Mouse (Mus musculus) lung, postnatal 10 days (tissue): ENCODE measurements around the gene 9930022D16Rik.

Experiments used
- DNase-seq: peaks from one replicate; pipeline ENCODE4 v3.0.0; 2021

9930022D16Rik gene

DNA sequence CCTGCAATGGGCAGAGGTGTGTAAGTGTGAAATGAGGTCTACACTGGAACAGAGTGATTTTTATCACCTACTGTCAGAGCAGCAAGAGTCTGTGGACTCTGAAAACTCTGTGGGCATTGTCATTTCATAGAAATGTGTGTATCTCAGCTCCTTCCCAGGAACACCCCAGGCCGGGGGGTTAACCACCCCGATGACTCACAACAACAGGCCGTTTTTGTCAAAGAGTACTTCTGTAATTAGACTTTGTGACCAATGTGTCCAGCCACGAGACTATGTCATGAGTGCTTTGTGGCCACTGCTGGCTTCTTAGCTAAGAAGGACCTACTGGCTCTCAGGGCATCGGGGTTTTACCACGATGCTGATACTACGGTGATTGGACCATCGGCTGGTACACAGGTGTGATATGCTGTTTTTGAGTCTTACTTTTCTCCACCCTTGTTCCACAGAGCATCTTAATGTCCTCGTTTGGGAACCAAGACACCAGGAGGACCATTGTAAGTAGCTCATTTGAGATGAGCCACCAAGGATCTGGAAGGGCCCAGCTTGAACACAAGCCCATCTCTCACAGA lies 3.8 kb downstream of the 9930022D16Rik start:
- peak; percentile 28 for DNase-seq

DNA sequence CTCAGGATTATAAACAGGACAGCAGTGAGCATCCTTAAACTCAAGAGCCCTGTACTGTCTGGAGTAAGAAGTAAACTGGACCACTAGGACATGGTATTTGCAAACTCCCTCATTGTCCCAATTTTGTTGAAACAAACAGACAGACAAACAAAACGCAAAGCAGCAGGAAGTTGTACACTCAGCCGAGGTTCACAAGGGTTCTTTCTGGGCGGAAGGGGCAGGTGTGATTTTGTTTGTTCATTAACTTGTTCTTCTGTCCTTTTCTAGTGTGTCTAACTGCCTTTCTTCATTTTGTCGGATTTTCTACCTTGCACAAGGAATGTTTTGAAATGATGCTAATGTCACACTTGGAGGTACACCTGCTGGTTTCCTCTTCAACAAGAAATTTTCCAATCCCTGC lies 5.7 kb downstream of the 9930022D16Rik start:
- DNase-seq = no peak

GRCm38 (mm10) chr11:109419961-109420566 lies 6.3 kb downstream of the 9930022D16Rik start:
- peak; percentile 16 for DNase-seq

GRCm38 (mm10) chr11:109420567-109420962 lies 6.8 kb downstream of the 9930022D16Rik start:
- no peak for DNase-seq

DNA sequence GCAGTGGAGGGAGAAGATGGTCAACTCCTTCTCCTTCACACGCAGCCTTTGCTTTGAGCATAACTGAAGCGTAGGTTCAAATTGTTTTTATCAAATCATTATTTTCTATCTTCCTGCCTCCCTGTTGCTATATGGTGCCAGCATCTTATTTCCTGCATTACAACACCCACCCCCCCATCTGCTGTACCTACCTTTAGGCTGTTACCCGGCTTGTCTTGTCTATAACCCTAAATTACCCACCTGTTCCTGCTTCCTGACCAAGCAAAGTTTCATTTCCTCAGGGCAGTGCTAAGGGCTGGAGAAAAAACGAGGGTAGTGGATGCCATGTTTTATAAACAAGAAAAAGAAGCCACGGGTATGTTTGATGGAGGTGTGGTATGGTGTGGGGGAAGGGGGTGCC lies 7.5 kb downstream of the 9930022D16Rik start:
- DNase-seq = no peak

DNA sequence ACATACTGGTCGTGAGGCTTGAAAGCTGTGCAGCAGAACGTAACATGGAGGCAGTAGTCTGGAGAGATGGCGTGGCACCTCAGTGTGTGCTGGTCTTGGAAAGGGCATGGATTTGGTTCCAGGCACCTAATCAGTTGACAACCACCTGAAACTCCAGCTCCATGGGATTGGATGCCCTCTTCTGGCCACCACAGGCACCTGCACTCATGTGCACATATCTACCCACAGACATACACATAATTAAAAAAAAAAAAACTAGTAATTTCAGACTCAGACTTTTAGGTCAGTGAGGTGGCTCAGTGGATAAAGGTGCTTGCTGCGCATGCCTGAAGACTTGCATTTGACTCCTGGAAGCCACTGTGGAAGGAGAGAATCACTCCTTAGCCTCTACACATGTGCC lies 8.5 kb downstream of the 9930022D16Rik start:
- DNase-seq = no peak

- DNase-seq = no peak
These were observed 9.6 kb downstream of the 9930022D16Rik start for GRCm38 (mm10) chr11:109423294-109423693.

DNA sequence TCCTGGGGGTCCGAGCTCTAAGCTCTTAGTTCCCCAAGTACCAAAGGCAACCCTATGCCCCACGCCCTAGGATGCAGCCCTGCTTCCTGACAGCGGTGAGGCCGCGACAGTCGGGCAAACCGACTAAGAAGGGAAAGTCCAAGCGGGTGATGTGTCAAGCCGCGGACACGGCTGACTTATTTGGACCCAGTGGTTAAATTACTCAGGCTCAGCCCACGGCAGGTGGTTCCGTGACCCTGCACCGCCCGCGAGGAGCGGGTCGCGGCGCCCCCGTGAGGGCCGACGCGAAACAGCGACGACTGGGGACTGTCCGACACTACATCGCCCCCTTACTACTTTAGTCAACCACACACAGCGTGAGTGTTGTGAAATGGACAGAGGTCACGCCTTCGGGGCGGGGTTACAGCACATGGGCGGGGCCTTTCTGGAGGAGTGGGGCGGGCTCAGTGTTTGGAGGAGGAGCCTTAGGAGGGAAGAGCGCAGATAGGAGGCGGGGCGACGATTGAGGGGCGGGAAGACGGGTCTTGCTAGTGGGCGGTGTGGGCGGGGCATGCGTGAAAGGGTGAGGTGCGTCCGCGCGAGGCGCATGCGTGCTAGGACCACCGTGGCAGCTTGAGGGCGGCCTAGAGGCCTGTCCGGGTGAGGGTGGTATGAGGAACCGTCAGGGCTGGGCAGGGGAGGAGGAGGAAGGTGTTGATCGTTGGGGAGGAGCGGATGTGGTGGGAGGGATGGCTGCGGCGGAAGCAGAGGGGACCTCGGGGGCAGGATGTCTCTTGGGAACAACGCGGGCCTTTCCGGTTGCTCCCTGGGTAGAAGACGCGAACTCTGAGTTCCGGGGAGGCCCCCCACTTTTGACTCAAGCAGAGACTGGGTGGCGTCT lies 11.9 kb downstream of the 9930022D16Rik start, which contains the start of gene Amz2:
Gene Amz2 (plus strand): TSS at position 555 of the 880 bp plus-strand sequence.
- peak; percentile 99 for DNase-seq

GRCm38 (mm10) chr11:109426272-109426586 lies 12.5 kb downstream of the 9930022D16Rik start:
- no peak for DNase-seq

GRCm38 (mm10) chr11:109427353-109427752 lies 13.6 kb downstream of the 9930022D16Rik start:
- DNase-seq = no peak

DNA sequence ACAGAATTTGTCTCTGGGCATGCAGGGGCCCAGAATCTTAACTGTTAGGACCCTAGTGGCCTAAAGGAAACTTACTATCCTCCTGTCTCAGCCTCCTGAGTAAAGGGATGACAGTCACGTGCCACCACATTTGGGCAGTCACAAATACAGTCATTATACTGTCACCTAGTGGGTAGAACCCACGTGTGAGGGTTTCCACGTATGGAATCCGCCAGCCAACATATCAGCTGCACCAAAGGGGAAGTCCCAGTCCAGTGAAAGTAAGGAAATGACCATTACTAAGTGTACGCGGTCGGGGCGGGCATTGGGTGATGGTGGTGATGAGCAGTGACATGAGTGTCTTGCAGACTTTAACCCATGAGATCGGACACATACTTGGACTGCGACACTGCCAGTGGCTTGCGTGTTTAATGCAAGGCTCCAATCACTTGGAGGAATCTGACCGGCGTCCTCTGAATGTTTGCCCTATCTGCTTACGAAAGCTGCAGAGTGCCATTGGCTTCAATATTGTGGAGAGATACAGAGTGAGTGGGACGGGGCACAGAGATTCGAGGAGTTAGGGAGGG lies 20.6 kb downstream of the 9930022D16Rik start:
- DNase-seq = no peak

DNA sequence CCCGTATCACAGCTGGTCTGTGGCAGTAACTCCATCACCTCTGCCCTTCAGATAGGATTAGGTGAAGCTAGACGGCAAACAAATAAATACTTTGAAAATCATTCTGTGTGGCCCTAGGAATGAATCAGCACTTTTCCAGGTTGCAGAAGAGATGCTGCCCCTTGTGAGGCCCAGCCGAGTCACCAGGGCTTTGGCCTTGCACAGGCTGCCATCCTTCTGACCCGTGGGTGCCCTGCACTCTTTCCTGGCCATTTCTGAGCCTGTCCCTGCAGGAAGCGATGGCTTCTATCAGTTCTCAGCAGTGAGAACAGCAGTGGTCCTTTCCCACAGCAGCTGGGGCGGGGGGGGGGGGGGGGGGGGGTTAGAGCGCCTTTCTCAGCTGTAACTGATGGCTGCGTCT lies 23.2 kb downstream of the 9930022D16Rik start:
- DNase-seq = no peak

DNA sequence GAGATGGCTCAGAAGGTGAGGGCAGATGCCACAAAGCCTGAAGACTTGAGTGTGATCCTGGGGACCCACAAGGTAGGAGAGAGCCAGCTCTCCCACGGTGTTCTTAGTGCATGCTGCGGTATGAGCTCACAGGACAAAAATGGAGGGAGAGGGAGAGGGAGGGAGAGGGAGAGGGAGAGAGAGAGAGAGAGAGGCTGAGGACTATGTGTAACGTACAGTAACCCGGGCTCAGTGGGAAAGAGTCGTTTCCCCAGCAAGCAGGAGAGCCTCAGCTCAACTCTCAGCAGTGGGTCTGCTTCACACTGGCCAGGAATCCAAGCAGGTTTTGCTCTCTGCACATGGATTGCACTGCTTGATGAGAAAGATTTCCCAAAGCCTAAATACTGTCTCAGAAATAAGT lies 25.5 kb downstream of the 9930022D16Rik start:
- peak; percentile 11 for DNase-seq

DNA sequence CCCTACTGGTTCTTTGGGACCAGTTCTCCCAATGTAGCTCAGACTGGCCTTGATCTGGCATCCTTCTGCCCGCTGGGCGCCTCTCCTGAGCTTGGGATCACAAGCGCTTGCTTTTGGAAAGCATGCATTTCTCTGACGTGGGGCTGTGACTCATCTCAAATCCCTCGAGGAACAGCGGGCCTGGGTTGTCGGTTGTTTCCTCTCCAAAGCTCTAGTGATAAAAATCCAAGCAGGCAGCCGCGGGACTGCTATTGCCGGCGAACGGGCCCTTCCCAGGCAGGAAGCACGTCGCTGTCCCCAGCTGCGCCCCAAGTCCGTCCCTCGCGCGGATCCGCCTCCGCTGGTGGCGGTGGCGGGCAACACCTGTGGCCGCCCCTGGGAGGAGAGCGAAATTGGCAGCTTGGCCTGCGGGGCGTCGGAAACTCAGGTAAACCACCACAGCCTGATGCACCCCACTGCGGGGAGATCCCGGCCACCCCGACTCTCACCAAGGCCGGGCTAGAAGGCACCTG lies 26.2 kb downstream of the 9930022D16Rik start:
- DNase-seq = peak; percentile 88

GRCm38 (mm10) chr11:109440641-109441040 lies 26.9 kb downstream of the 9930022D16Rik start:
- DNase-seq = no peak

DNA sequence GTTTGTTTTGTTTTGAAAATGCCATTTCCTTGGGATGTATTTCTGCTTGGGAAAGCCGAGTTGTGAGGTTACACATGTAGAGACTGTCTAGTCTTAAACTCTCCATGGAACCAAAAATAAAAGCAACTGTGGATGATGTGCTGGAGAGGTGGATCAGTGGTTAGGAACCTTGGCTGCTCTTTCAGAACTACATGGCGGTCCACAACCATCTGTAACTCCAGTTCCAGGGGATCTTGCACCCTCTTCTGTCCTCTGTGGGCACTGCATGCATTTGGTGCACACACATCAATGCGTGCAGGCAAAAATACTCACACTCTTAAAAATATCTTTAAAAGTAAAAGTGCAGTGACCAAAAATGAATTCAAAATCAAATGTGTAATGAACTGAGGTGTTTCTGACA lies 27.4 kb downstream of the 9930022D16Rik start:
- DNase-seq = peak; percentile 67

DNA sequence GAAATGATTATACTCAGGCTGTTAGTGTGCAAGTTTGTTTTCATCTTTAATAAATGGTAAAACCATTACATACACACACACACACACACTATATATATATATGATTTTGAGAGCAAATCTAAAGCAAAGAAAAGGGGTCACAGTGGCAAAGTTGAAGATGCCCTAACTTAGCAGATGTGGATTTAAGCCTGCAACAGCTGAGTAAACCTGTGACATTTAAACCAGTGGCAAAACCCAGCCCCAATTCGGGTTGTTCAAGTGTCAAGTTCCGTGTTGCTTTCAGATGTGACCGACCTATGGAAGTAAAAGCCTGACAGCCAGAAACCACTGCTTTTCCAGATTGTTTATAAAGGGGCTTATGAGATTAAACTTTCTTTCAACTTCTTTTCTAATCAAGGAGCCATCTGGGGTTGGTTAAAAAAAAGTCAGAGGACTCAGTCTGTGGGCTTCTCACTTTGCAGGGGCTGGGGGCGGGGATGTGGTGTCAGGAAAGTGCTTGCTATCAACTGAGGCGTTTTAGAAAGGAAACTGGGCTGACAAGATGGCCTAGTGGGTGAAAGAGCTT lies 28.5 kb downstream of the 9930022D16Rik start:
- no peak for DNase-seq

- no peak for DNase-seq
These were observed 29.9 kb downstream of the 9930022D16Rik start for GRCm38 (mm10) chr11:109443468-109444263.

- peak; percentile 67 for DNase-seq
These were observed 30.9 kb downstream of the 9930022D16Rik start for GRCm38 (mm10) chr11:109444600-109444999.

GRCm38 (mm10) chr11:109445438-109446035 lies 31.8 kb downstream of the 9930022D16Rik start:
- DNase-seq = peak; percentile 53

DNA sequence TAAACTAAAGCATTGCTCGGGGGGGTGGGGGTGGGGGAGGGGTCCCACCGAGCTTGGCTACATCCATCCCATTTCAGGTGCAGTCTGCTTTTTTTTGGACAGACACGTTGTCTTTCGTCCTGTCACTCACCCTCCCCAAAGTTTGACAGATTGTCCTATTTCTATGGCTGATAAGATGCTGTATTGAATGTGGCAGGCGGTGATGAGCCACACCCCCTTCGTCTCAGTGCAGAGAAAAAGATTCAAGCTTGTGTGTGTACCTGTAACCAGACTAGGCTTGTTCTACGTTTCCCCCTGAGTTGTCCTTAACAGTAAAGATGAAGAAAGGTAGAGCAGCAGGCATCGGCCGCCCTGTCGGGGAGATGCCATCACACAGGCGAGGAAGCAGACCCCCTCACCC lies 37.5 kb downstream of the 9930022D16Rik start:
- no peak for DNase-seq

DNA sequence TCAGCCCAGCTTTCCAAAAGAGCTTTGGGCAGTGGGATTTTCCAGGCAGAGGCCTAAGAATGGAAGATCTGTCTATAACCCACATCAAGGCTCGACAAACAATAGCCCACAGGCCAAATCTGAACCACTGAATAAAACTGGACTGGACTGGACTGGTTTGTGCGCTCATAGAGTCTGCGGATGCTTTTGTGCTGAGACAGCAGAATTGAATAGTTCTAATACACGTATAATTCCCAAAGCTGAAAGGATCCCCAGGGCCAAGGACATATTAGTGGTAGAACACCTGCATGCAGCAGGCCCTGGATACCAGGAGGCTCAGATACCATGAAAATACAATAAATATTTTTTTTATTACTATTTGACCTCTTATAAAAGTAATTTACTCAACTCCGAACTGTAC lies 42.5 kb downstream of the 9930022D16Rik start:
- DNase-seq = no peak
